In the genomic region with DNA sequence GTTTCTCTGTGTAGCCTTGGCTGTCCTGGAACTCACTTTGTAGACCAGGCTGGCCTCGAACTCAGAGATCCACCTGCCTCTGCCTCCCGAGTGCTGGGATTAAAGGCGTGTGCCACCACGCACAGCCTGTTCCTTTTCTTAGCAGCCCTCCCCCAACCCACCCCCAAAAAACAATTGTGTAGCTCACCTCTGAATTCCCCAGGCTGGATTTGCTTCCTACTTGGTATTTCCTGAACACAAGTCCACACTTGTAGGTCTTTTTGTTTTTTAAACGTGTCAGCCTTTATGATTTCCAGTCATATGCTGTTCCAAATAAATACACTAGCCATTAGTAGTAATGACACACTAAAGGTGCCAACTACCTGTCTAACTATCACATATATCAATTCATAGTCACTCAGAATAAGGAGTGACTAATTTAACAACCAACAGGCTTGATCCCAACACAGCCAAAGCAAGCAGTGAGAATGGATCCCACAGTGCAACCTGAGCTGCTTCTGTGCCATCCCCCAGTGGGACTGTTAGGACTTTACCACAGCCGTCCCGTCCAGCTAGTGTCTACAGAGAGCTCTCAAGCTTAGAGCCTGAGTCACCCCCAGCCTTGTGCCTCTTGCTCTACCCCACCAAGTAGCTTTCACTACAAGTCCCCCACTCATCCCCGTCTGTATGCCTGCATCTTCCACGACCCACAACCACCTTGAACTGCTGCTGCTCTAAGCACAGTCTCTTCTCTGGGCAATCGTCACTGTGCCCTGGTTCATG, we compare ENCODE assay signal across 1 mouse cellular context.
TF ChIP-seq lines count a peak whose summit lies in the region.

No protein-coding gene starts in this region.

TF ChIP-seq in MEL, 35 proteins besides CTCF, POLR2A, EP300 and RAD21 (continued from another document):
- no peak; the same call in 1 of the 2 replicates for TF ChIP-seq NELFE (IDR thresholded peaks at IDR 0.05; ENCODE audit: low read depth, low read length)
